Mouse (Mus musculus) liver, embryonic 11.5 days (tissue): ENCODE measurements around the gene Mgll. TPM values are rescaled to one million over a fixed set of nuclear protein-coding genes. Genes with fewer than 3 reads are reported as not detected.

Source experiments
- ATAC-seq: fragments of 200-750 bp; cut with Nextera tagmentation; replicated peaks from 2 replicates; pipeline ENCODE4 v1.8.0; 2017; ENCODE audit warnings: moderate number of reproducible peaks, mild to moderate bottlenecking, moderate TSS enrichment, moderate library complexity; ENCODE audit not compliant: low FRiP score
- DNase-seq: peaks from one replicate; pipeline ENCODE4 v3.0.0-alpha.2; 2017; ENCODE audit warnings: low spot score
- H3K27ac ChIP-seq: fragments of 300-500 bp; sonication (generic); 2 replicates; pipeline ENCODE4 v1.5.1; 2014; ENCODE audit warnings: mild to moderate bottlenecking, low read depth, low read length, control low read depth
- H3K27me3 ChIP-seq: fragments of 300-500 bp; sonication (generic); replicated peaks from 2 replicates; pipeline ENCODE4 v1.6.1; 2014; ENCODE audit warnings: low read length, mixed read lengths; ENCODE audit not compliant: control insufficient read depth, insufficient read depth
- H3K36me3 ChIP-seq: fragments of 300-500 bp; sonication (generic); 2 replicates; pipeline ENCODE4 v1.6.1; 2014; ENCODE audit warnings: mild to moderate bottlenecking, low read length, moderate library complexity, mixed read lengths; ENCODE audit not compliant: control insufficient read depth, insufficient read depth
- H3K4me1 ChIP-seq: fragments of 300-500 bp; sonication (generic); replicated peaks from 2 replicates; pipeline ENCODE4 v1.6.1; 2014; ENCODE audit warnings: low read length, mixed read lengths; ENCODE audit not compliant: control insufficient read depth, insufficient read depth
- H3K4me2 ChIP-seq: fragments of 300-500 bp; sonication (generic); 2 replicates; pipeline ENCODE4 v1.6.1; 2014; ENCODE audit warnings: mild to moderate bottlenecking, control low read depth, moderate library complexity
- H3K4me3 ChIP-seq: fragments of 300-500 bp; sonication (generic); 2 replicates; pipeline ENCODE4 v1.5.1; 2014; ENCODE audit warnings: low read depth, low read length, control low read depth
- H3K9ac ChIP-seq: fragments of 300-500 bp; sonication (generic); 2 replicates; pipeline ENCODE4 v1.6.1; 2014; ENCODE audit warnings: low read depth, low read length, control low read depth
- H3K9me3 ChIP-seq: fragments of 300-500 bp; sonication (generic); 2 replicates; pipeline ENCODE4 v1.6.1; 2016; ENCODE audit warnings: low read length, inconsistent platforms, mixed read lengths; ENCODE audit not compliant: control insufficient read depth
- WGBS: fragments of 180-500 bp; shearing (Covaris S2); extraction: QIAGEN DNeasy Blood & Tissue Kit; methylation state at CpG from one replicate; pipeline ENCODE4 v1.1.7; 2014; 5-methylcytosine and 5-hydroxymethylcytosine counted together
- polyA plus RNA-seq: library from polyadenylated mRNA; unstranded; fragments of >200 nt; fragmentation: Nextera tagmentation; extraction: Ambion mirVana; gene quantifications from 2 replicates; pipeline ENCODE4 v1.2.1, GENCODE M21; 2014

Mgll gene
- polyA plus RNA-seq, 1 experiment from 2014 or later: 22.2 TPM

- no peaks in the 10 kb centered on the region for H3K36me3 ChIP-seq
- no peak overlapping the region for H3K4me2 ChIP-seq
- H3K4me1 ChIP-seq: 0 out of 2 replicates have a peak, but pooled peaks cover 3% of the 10 kb centered on the region
- H3K27me3 ChIP-seq: 0 out of 2 replicates have a peak, but pooled peaks cover 3% of the 10 kb centered on the region
- H3K9ac ChIP-seq: no peak overlapping the region
- H3K9me3 ChIP-seq: no peaks in the 10 kb centered on the region
- ATAC-seq: no peak
- H3K4me3 ChIP-seq: no peak overlapping the region
- no peak overlapping the region for H3K27ac ChIP-seq
- no peak for DNase-seq
- 70% methylated on average over 17 of the region's 17 CpGs for WGBS
Measured at GRCm38 (mm10) chr6:88770300-88770904, 46.2 kb downstream of the Mgll start.

GRCm38 (mm10) chr6:88770981-88771380 lies 46.8 kb downstream of the Mgll start:
- H3K4me2 ChIP-seq: no peak overlapping the region
- DNase-seq (no peak), ATAC-seq (no peak)
- H3K9me3 ChIP-seq: no peaks in the 10 kb centered on the region
- H3K4me1 ChIP-seq: 0 out of 2 replicates have a peak, but pooled peaks cover 3% of the 10 kb centered on the region
- no peak overlapping the region for H3K4me3 ChIP-seq
- no peak overlapping the region for H3K9ac ChIP-seq
- H3K27ac ChIP-seq: no peak overlapping the region
- 0 out of 2 replicates have a peak, but pooled peaks cover 3% of the 10 kb centered on the region for H3K27me3 ChIP-seq
- WGBS: 88% methylated on average over 5 of the region's 5 CpGs
- H3K36me3 ChIP-seq: no peaks in the 10 kb centered on the region

GRCm38 (mm10) chr6:88772041-88772440 lies 47.8 kb downstream of the Mgll start:
- WGBS: 74% methylated on average over 13 of the region's 13 CpGs

DNA sequence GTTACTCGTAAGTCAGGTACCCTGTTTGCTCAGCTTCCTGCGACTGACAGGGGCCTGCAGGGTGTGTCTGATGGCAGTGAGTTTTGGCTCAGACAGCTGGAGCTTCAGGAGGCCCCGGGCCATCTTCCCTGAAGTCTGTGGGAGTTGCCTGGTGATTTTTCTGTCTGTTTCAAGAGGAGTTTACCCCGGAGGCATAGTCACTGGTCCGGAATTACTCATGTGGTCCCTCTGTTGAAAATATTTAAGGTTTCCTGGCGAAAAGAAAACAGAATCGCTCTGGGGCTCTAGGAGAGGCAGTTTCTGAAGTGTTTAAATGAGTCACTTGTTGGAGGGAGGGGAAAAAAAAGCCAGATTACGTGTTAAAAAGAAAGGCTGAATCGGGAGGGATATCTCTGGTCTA lies 49.8 kb downstream of the Mgll start:
- Histone ChIP-seq H3K9ac (no peak overlapping the region), H3K27me3 (no peaks in the 10 kb centered on the region), H3K4me1 (0 out of 2 replicates have a peak, but pooled peaks cover 5% of the 10 kb centered on the region), H3K9me3 (no peaks in the 10 kb centered on the region), H3K27ac (no peak overlapping the region), H3K4me3 (no peak overlapping the region), H3K4me2 (no peak overlapping the region), H3K36me3 (no peaks in the 10 kb centered on the region)
- ATAC-seq (no peak), DNase-seq (no peak)
- WGBS: 73% methylated on average over 9 of the region's 9 CpGs

More at GRCm38 (mm10) chr6:88772041-88772440, 47.8 kb downstream of the Mgll start:
- Histone ChIP-seq H3K9ac (no peak overlapping the region), H3K9me3 (no peaks in the 10 kb centered on the region), H3K4me2 (no peak overlapping the region), H3K4me3 (no peak overlapping the region), H3K27ac (no peak overlapping the region), H3K4me1 (0 out of 2 replicates have a peak, but pooled peaks cover 5% of the 10 kb centered on the region), H3K27me3 (0 out of 2 replicates have a peak, but pooled peaks cover 3% of the 10 kb centered on the region), H3K36me3 (no peaks in the 10 kb centered on the region)
- ATAC-seq (no peak), DNase-seq (no peak)

DNA sequence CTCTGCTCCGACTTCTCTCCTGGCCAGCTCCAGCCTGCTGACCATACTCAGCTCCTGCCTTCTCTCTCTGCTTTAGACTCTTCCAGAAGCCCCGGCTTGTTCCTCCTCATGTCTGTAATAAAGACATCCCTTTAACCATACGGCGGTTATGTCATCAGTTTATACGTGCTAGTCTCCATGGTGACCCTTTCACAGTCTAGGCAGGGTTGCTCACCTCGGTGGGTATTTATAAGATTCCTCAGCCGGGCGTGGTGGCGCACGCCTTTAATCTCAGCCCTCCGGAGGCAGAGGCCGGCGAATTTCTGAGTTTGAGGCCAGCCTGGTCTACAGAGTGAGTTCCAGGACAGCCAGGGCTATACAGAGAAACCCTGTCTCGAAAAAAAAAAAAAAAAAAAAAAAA lies 51.1 kb downstream of the Mgll start:
- no peak for ATAC-seq
- no peak overlapping the region for H3K27ac ChIP-seq
- 72% methylated on average over 14 of the region's 14 CpGs for WGBS

GRCm38 (mm10) chr6:88776336-88776923 lies 52.2 kb downstream of the Mgll start:
- ATAC-seq: no peak
- WGBS: 71% methylated on average over 13 of the region's 13 CpGs

More for the DNA sequence above, 51.1 kb downstream of the Mgll start:
- Histone ChIP-seq H3K4me3 (no peak overlapping the region), H3K9me3 (no peaks in the 10 kb centered on the region), H3K4me1 (0 out of 2 replicates have a peak, but pooled peaks cover 5% of the 10 kb centered on the region), H3K4me2 (no peak overlapping the region), H3K27me3 (no peaks in the 10 kb centered on the region), H3K9ac (no peak overlapping the region), H3K36me3 (no peaks in the 10 kb centered on the region)
- no peak for DNase-seq

DNA sequence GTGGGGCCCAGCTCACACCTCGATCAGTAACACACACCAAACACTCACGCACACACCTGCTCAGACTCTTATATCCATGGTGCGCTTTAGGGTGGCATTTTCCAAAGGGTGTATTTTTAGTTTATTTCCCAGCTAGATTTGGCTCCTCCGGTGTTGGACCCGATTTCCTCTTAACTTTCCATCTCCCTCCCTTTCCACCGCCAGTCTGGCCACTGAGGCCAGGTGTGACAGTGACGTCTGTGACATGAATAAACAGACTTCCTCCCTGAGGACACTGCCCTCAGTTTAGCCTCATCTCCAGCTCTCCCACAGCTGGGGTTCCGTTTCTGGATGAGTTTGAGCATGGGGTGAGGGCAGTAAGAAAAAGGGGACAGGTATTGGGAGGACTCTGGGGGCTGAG lies 52.8 kb downstream of the Mgll start:
- Histone ChIP-seq H3K9me3 (no peaks in the 10 kb centered on the region), H3K9ac (no peak overlapping the region), H3K27ac (no peak overlapping the region), H3K4me2 (no peak overlapping the region), H3K27me3 (no peaks in the 10 kb centered on the region), H3K4me3 (no peak overlapping the region), H3K36me3 (no peaks in the 10 kb centered on the region), H3K4me1 (0 out of 2 replicates have a peak, but pooled peaks cover 5% of the 10 kb centered on the region)
- DNase-seq (no peak), ATAC-seq (no peak)
- WGBS: 74% methylated on average over 8 of the region's 8 CpGs

More at GRCm38 (mm10) chr6:88776336-88776923, 52.2 kb downstream of the Mgll start:
- no peak overlapping the region for H3K9ac ChIP-seq
- no peaks in the 10 kb centered on the region for H3K27me3 ChIP-seq
- H3K36me3 ChIP-seq: no peaks in the 10 kb centered on the region
- H3K27ac ChIP-seq: no peak overlapping the region
- 0 out of 2 replicates have a peak, but pooled peaks cover 5% of the 10 kb centered on the region for H3K4me1 ChIP-seq
- H3K4me2 ChIP-seq: no peak overlapping the region
- H3K4me3 ChIP-seq: no peak overlapping the region
- no peaks in the 10 kb centered on the region for H3K9me3 ChIP-seq
- DNase-seq: no peak

- Histone ChIP-seq H3K27ac (no peak overlapping the region), H3K36me3 (no peaks in the 10 kb centered on the region), H3K4me2 (no peak overlapping the region), H3K4me3 (no peak overlapping the region), H3K4me1 (peaks cover 10% of the 10 kb centered on the region), H3K9ac (no peak overlapping the region), H3K9me3 (no peaks in the 10 kb centered on the region), H3K27me3 (no peaks in the 10 kb centered on the region)
- WGBS: 68% methylated on average over 8 of the region's 8 CpGs
- DNase-seq (no peak), ATAC-seq (no peak)
Measured at GRCm38 (mm10) chr6:88778047-88778688, 54.0 kb downstream of the Mgll start.
